Mouse (Mus musculus) spleen, adult 2 months (tissue): ENCODE results near the gene Rab4a.

Experiments used
- CTCF ChIP-seq: fragments of 200-500 bp; IDR thresholded peaks from 2 replicates; pipeline ENCODE4 v1.5.1; 2011; ENCODE audit warnings: mild to moderate bottlenecking, inconsistent platforms; ENCODE audit not compliant: insufficient read depth, insufficient read length, insufficient replicate concordance; ENCODE audit errors: extremely low read depth
- POLR2A ChIP-seq: fragments of 200-500 bp; IDR thresholded peaks from 2 replicates; pipeline ENCODE4 v1.6.1; 2011; ENCODE audit warnings: low read depth, low read length, inconsistent platforms

- TF ChIP-seq CTCF (no peak), POLR2A (no peak)
Observed at GRCm38 (mm10) chr8:123865786-123866185, 60.0 kb downstream of the Rab4a start.
